Mouse (Mus musculus) heart, embryonic 15.5 days (tissue): ENCODE data around the gene Tmem41b. TPM values are rescaled to one million over a fixed set of nuclear protein-coding genes. Genes with fewer than 3 reads are reported as not detected.

Source experiments
- polyA plus RNA-seq: library from polyadenylated mRNA; unstranded; fragments of >200 nt; fragmentation: Nextera tagmentation; extraction: Ambion mirVana; gene quantifications from 2 replicates; pipeline ENCODE4 v1.2.1, GENCODE M21; 2015

Tmem41b gene
- polyA plus RNA-seq, 1 experiment from 2014 or later = 44.6 TPM

Other genes starting within 250 kb of the Tmem41b start
- gene Tmem9b, start 234.1 kb downstream of the Tmem41b start, polyA plus RNA-seq = 56.4 and 57.1 TPM in 2 replicates
- 0.26 and 0.82 TPM in 2 replicates for gene Nrip3, start 204.9 kb downstream of the Tmem41b start, polyA plus RNA-seq
- gene Scube2, start 121.2 kb downstream of the Tmem41b start, polyA plus RNA-seq = 8.5 and 9.8 TPM in 2 replicates
- gene Dennd5a, start 26.5 kb downstream of the Tmem41b start, polyA plus RNA-seq = 37.8 and 38.7 TPM in 2 replicates
- 34.3 and 35.3 TPM in 2 replicates for gene Ipo7, start 31.3 kb upstream of the Tmem41b start, polyA plus RNA-seq
- 11.9 and 14.7 TPM in 2 replicates for gene Zfp143, start 74.3 kb upstream of the Tmem41b start, polyA plus RNA-seq
- 22.5 and 25.5 TPM in 2 replicates for gene Wee1, start 135.1 kb upstream of the Tmem41b start, polyA plus RNA-seq
- gene Swap70, start 234.8 kb upstream of the Tmem41b start, polyA plus RNA-seq = 18.6 and 24.0 TPM in 2 replicates